Mouse (Mus musculus) C2C12 (cell line): ENCODE measurements around the gene Sema4g.

Source experiments
- CEBPB ChIP-seq: IDR thresholded peaks from one replicate; pipeline ENCODE4 v1.6.1; 2011; ENCODE audit warnings: low read depth, mild to moderate bottlenecking, control low read depth, moderate library complexity
- CTCF ChIP-seq: IDR thresholded peaks from one replicate; pipeline ENCODE4 v1.5.1; 2011; ENCODE audit not compliant: control insufficient read depth, insufficient read depth, insufficient read length
- MYOD1 ChIP-seq: IDR thresholded peaks from one replicate; pipeline ENCODE4 v1.6.1; 2011; ENCODE audit warnings: low read depth; ENCODE audit not compliant: control insufficient read depth, insufficient read length
- USF1 ChIP-seq: IDR thresholded peaks from one replicate; pipeline ENCODE4 v1.6.1; 2011; ENCODE audit warnings: low read depth, mild to moderate bottlenecking, control low read depth, moderate library complexity

DNA sequence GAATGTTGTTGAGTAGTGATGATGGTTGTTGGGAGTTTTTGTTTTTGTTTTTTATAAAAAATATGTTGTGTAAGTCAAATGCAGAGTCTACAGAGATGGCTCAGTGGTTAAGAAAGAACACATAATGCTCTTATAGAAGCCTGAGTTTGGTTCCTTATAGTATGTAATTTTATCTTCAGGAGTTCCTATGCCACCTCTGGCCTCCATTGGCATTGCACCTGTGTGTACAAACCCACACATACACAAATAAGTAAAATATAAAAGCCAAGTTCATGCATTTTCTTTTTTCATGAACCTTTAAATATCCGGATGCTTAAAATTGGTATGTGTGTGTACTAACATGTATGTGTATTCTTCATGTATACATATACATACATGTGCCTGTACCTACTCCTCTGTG, 22.9 kb upstream of the Sema4g start:
- TF ChIP-seq CTCF (no peak), USF1 (no peak), CEBPB (no peak), MYOD1 (no peak)
